Mouse (Mus musculus): Measurements from ENCODE around the gene Pla2g16. TPM values are rescaled to one million over a fixed set of nuclear protein-coding genes. Genes with fewer than 3 reads are reported as not detected.

The Pla2g16 gene
- polyA plus RNA-seq, 1 experiment from 2014 or later, result 12.9 TPM

- no peak overlapping the region for H3K27ac ChIP-seq
- H3K27me3 ChIP-seq, result no peaks in the 10 kb centered on the region
- H3K9ac ChIP-seq, result no peak overlapping the region
- ATAC-seq (ENCODE audit: insufficient number of reproducible peaks, low FRiP score, low TSS enrichment, low read depth), result no peak
- H3K36me3 ChIP-seq, result no peaks in the 10 kb centered on the region
- no peaks in the 10 kb centered on the region for H3K4me1 ChIP-seq
- 67% methylated on average over 4 of the region's 4 CpGs for WGBS
- no peak overlapping the region for H3K4me3 ChIP-seq
- H3K9me3 ChIP-seq, result no peaks in the 10 kb centered on the region
- no peak overlapping the region for H3K4me2 ChIP-seq
Measured at GRCm38 (mm10) chr19:7551550-7552300, 5.5 kb upstream of the Pla2g16 start.

GRCm38 (mm10) chr19:7552301-7552673 is 5.0 kb upstream of the Pla2g16 start:
- Histone ChIP-seq H3K27ac (no peak overlapping the region), H3K4me2 (no peak overlapping the region), H3K36me3 (no peaks in the 10 kb centered on the region), H3K27me3 (no peaks in the 10 kb centered on the region), H3K9ac (no peak overlapping the region), H3K9me3 (no peaks in the 10 kb centered on the region), H3K4me1 (peaks cover 2% of the 10 kb centered on the region; the same call in 1 of the 2 replicates), H3K4me3 (no peak overlapping the region)
- no peak for ATAC-seq (ENCODE audit: insufficient number of reproducible peaks, low FRiP score, low TSS enrichment, low read depth)
- 66% methylated on average over 2 of the region's 2 CpGs for WGBS

DNA sequence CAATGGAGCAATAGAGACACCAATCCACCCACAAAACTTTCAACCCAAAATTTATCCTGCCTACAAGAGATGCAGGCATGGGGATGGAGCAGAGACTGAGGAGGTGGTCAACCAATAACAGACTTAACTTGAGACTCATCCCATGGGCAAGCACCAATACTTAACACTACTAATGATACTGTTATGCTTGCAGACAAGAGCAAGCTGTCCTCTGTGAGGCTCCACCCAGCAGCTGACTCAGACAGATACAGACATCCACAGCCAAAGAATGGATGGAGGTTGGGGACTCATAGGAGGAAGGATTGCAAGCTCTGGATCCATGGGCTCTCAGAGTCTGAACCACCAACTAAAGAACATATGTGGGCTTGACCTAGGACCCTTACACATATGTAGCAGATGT is 3.8 kb upstream of the Pla2g16 start:
- H3K9ac ChIP-seq, result no peak overlapping the region
- no peak overlapping the region for H3K4me3 ChIP-seq
- no peaks in the 10 kb centered on the region for H3K9me3 ChIP-seq
- ATAC-seq (ENCODE audit: insufficient number of reproducible peaks, low FRiP score, low TSS enrichment, low read depth), result no peak
- H3K4me2 ChIP-seq, result no peak overlapping the region
- H3K4me1 ChIP-seq, result peaks cover 14% of the 10 kb centered on the region
- no peaks in the 10 kb centered on the region for H3K27me3 ChIP-seq
- no peaks in the 10 kb centered on the region for H3K36me3 ChIP-seq
- H3K27ac ChIP-seq, result no peak overlapping the region

GRCm38 (mm10) chr19:7554881-7555280 is 2.4 kb upstream of the Pla2g16 start:
- 80% methylated on average over 4 of the region's 4 CpGs for WGBS
- Histone ChIP-seq H3K4me2 (no peak overlapping the region), H3K4me3 (no peak overlapping the region), H3K9ac (no peak overlapping the region), H3K36me3 (no peaks in the 10 kb centered on the region), H3K9me3 (no peaks in the 10 kb centered on the region), H3K27ac (no peak overlapping the region), H3K27me3 (no peaks in the 10 kb centered on the region), H3K4me1 (peaks cover 14% of the 10 kb centered on the region)
- ATAC-seq (ENCODE audit: insufficient number of reproducible peaks, low FRiP score, low TSS enrichment, low read depth), result no peak

GRCm38 (mm10) chr19:7556641-7557040 is 618 bp upstream of the Pla2g16 start:
- H3K4me1 ChIP-seq, result peaks cover 14% of the 10 kb centered on the region
- no peak overlapping the region for H3K4me2 ChIP-seq
- H3K4me3 ChIP-seq, result no peak overlapping the region
- no peaks in the 10 kb centered on the region for H3K9me3 ChIP-seq
- no peak overlapping the region for H3K9ac ChIP-seq
- no peak for ATAC-seq (ENCODE audit: insufficient number of reproducible peaks, low FRiP score, low TSS enrichment, low read depth)
- H3K27me3 ChIP-seq, result no peaks in the 10 kb centered on the region
- no peak overlapping the region for H3K27ac ChIP-seq
- H3K36me3 ChIP-seq, result no peaks in the 10 kb centered on the region
- 92% methylated on average over 1 of the region's 1 CpGs for WGBS

GRCm38 (mm10) chr19:7557844-7558243 is 585 bp downstream of the Pla2g16 start:
- ATAC-seq (ENCODE audit: insufficient number of reproducible peaks, low FRiP score, low TSS enrichment, low read depth), result no peak
- Histone ChIP-seq H3K27me3 (no peaks in the 10 kb centered on the region), H3K4me3 (peak overlapping the region; percentile 43), H3K27ac (no peak overlapping the region), H3K4me1 (peaks cover 18% of the 10 kb centered on the region), H3K4me2 (peak overlapping the region; percentile 74), H3K9me3 (no peaks in the 10 kb centered on the region), H3K9ac (0 out of 2 replicates have a peak overlapping the region, but pooled peaks have one; percentile 31), H3K36me3 (no peaks in the 10 kb centered on the region)
- 12% methylated on average over 4 of the region's 4 CpGs for WGBS

- H3K4me3 ChIP-seq, result peak overlapping the region; percentile 43; the same call in 1 of the 2 replicates
- peaks cover 18% of the 10 kb centered on the region for H3K4me1 ChIP-seq
- 46% methylated on average over 4 of the region's 4 CpGs for WGBS
- H3K27ac ChIP-seq, result no peak overlapping the region
- no peak overlapping the region for H3K9ac ChIP-seq
- ATAC-seq (ENCODE audit: insufficient number of reproducible peaks, low FRiP score, low TSS enrichment, low read depth), result no peak
- H3K36me3 ChIP-seq, result no peaks in the 10 kb centered on the region
- no peaks in the 10 kb centered on the region for H3K9me3 ChIP-seq
- H3K4me2 ChIP-seq, result peak overlapping the region; percentile 74; the same call in 1 of the 2 replicates
- H3K27me3 ChIP-seq, result no peaks in the 10 kb centered on the region
Measured at GRCm38 (mm10) chr19:7558675-7559074, 1.4 kb downstream of the Pla2g16 start.

- 81% methylated on average over 4 of the region's 4 CpGs for WGBS
- Histone ChIP-seq H3K36me3 (no peaks in the 10 kb centered on the region), H3K4me3 (no peak overlapping the region), H3K27ac (no peak overlapping the region), H3K9me3 (no peaks in the 10 kb centered on the region), H3K4me2 (no peak overlapping the region), H3K27me3 (no peaks in the 10 kb centered on the region), H3K9ac (no peak overlapping the region), H3K4me1 (peaks cover 18% of the 10 kb centered on the region)
- ATAC-seq (ENCODE audit: insufficient number of reproducible peaks, low FRiP score, low TSS enrichment, low read depth), result no peak
Measured at GRCm38 (mm10) chr19:7559986-7560385, 2.7 kb downstream of the Pla2g16 start.

DNA sequence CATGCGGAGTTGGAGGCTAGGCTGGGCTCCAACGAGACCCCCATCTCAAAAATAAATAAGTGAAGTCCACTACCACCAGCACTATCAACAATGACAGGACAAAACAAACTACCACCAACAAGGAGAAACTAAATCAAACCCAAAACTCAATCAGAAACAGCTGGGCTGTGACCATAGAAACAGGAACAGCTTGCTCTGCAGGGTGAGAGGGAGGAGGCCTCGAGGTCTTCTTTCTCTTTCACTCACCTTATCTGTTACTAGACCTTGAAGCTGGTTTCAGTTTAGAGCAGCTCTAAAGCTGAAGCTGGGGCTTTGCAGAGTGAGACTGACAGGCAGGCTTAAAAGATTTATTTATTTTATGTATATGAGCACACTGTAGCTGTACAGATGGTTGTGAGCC is 4.2 kb downstream of the Pla2g16 start:
- Histone ChIP-seq H3K36me3 (no peaks in the 10 kb centered on the region), H3K27ac (no peak overlapping the region), H3K4me1 (peaks cover 18% of the 10 kb centered on the region), H3K9me3 (no peaks in the 10 kb centered on the region), H3K4me2 (no peak overlapping the region), H3K27me3 (no peaks in the 10 kb centered on the region), H3K9ac (no peak overlapping the region), H3K4me3 (no peak overlapping the region)
- WGBS, result 60% methylated on average over 3 of the region's 3 CpGs
- no peak for ATAC-seq (ENCODE audit: insufficient number of reproducible peaks, low FRiP score, low TSS enrichment, low read depth)

DNA sequence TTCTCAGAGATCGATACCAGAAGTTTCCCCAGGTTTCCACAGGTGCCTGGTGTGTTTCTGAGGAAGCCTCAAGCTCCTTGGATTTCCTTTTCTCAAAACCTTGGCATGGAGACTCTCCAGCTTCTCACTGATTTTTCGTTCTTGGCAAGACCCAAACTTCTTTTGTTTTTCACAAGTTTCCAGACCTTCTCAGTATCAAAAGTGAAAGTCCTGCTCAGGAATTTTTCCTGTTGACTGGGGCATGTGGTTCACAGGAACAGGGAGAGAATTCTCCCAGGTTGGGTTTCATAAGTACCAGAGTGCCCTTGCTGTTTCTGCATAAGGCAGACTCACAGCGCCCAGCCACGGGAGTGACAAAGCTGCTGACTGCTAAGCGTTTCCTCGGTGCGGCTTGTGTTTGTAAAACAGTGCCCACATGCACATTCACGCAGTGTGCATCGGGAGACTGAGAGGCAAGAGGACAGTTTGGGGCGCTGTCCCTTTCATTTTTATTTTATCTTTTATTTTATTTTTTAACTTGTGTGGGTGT is 5.4 kb downstream of the Pla2g16 start:
- Histone ChIP-seq H3K27me3 (no peaks in the 10 kb centered on the region), H3K4me3 (no peak overlapping the region), H3K36me3 (no peaks in the 10 kb centered on the region), H3K27ac (no peak overlapping the region), H3K9ac (no peak overlapping the region), H3K9me3 (no peaks in the 10 kb centered on the region), H3K4me1 (peaks cover 12% of the 10 kb centered on the region), H3K4me2 (no peak overlapping the region)
- 58% methylated on average over 10 of the region's 10 CpGs for WGBS
- no peak for ATAC-seq (ENCODE audit: insufficient number of reproducible peaks, low FRiP score, low TSS enrichment, low read depth)

GRCm38 (mm10) chr19:7563676-7564075 is 6.4 kb downstream of the Pla2g16 start:
- Histone ChIP-seq H3K4me3 (no peak overlapping the region), H3K4me2 (no peak overlapping the region)
- WGBS, result 70% methylated on average over 2 of the region's 2 CpGs

DNA sequence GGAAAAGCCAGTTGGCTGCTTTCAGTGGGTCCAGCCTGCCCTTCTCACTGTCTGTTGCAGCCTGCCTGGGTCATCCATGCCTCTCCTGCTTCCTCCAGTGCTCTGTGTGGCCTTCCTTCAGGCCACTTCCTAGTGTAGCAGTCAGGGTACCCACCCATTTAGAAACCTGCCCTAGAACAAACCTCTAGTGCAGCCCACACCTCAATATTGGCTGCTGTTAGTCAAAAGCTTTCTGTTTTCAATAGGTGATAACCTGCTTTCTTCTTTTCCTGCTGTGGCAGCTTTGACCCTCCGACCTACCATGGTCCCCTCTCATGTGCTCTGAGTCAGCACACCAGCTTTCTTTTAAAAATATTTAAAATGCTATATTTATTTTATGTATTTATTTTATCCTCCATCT is 7.2 kb downstream of the Pla2g16 start:
- Histone ChIP-seq H3K4me2 (no peak overlapping the region), H3K4me1 (peaks cover 11% of the 10 kb centered on the region), H3K27ac (no peak overlapping the region), H3K27me3 (no peaks in the 10 kb centered on the region), H3K36me3 (no peaks in the 10 kb centered on the region), H3K4me3 (no peak overlapping the region), H3K9ac (no peak overlapping the region), H3K9me3 (no peaks in the 10 kb centered on the region)
- ATAC-seq (ENCODE audit: insufficient number of reproducible peaks, low FRiP score, low TSS enrichment, low read depth), result no peak
- 81% methylated on average over 1 of the region's 1 CpGs for WGBS

More at GRCm38 (mm10) chr19:7563676-7564075, 6.4 kb downstream of the Pla2g16 start:
- Histone ChIP-seq H3K36me3 (no peaks in the 10 kb centered on the region), H3K27ac (no peak overlapping the region), H3K4me1 (peaks cover 11% of the 10 kb centered on the region), H3K27me3 (no peaks in the 10 kb centered on the region), H3K9me3 (no peaks in the 10 kb centered on the region), H3K9ac (no peak overlapping the region)
- ATAC-seq (ENCODE audit: insufficient number of reproducible peaks, low FRiP score, low TSS enrichment, low read depth), result no peak

Data from limb, embryonic 15.5 days (tissue).